8 mouse cellular contexts compared by ENCODE assay signal in the genomic region with DNA sequence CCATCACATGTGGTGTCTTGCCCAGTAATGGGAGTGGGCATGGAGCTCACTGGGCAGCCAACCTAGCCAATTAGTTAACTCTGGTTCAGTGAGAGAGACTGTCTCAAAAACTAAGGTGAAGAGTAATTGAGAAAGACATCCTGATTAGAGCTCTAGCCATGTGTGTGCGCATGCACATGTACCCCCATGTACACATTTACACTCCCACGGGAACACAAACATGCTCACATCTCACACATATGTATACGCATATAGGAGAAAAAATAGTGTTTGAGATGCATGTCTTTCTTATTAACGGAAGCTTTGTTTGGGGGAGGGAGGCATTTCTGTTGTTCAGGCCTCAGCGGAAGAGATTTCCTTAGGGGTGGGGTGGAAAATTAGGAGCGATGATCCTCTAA.
A peak's percentile ranks its signal among the peaks of the same experiment; 100 is the strongest.
DNase-seq lines count a peak whose midpoint lies in the region; ATAC-seq and TF ChIP-seq lines count a peak whose summit lies in the region.

No protein-coding gene starts in this region.

- DNase-seq in gastrocnemius, adult 2 months = no peak
- DNase-seq in gastrocnemius, adult 18-20 months (ENCODE audit: low spot score) = no peak
- DNase-seq in lung, postnatal 0 days (ENCODE audit: low spot score) = no peak
- DNase-seq in lung, postnatal 10 days = no peak
- no peak for DNase-seq in urinary bladder, postnatal 14 days (ENCODE audit: low spot score)
- no peak for DNase-seq in thymus, postnatal 10 days (ENCODE audit: low spot score in 2 of 2)

- 43% methylated on average over 6 of the region's 6 CpGs for WGBS in lung, postnatal 0 days
- 45% methylated on average over 6 of the region's 6 CpGs for WGBS in limb, embryonic 13.5 days
- 50% methylated on average over 6 of the region's 6 CpGs for WGBS in stomach, embryonic 15.5 days

- H3K36me3 ChIP-seq in lung, postnatal 0 days (ENCODE audit: insufficient read depth, low read length) = no peaks in the 10 kb centered on the region
- no peaks in the 10 kb centered on the region for H3K36me3 ChIP-seq in limb, embryonic 13.5 days
- H3K36me3 ChIP-seq in stomach, embryonic 15.5 days = no peaks in the 10 kb centered on the region

- no peak for TF ChIP-seq CTCF in gastrocnemius, adult 2 months (IDR thresholded peaks at IDR 0.05)
- TF ChIP-seq CTCF in lung, postnatal 0 days (IDR thresholded peaks at IDR 0.05) = no peak

- H3K4me2 ChIP-seq in lung, postnatal 0 days (replicated peaks; ENCODE audit: low read depth, low read length) = peak overlapping the region; percentile 52
- peak overlapping the region; percentile 72 for H3K4me2 ChIP-seq in limb, embryonic 13.5 days (replicated peaks)
- peak overlapping the region; percentile 74 for H3K4me2 ChIP-seq in stomach, embryonic 15.5 days

- no peak for TF ChIP-seq EP300 in lung, postnatal 0 days (IDR thresholded peaks at IDR 0.05)

- H3K9ac ChIP-seq in lung, postnatal 0 days (replicated peaks; ENCODE audit: low read depth) = no peak overlapping the region
- peak overlapping the region; percentile 62 for H3K9ac ChIP-seq in limb, embryonic 13.5 days
- no peak overlapping the region for H3K9ac ChIP-seq in stomach, embryonic 15.5 days

- H3K27me3 ChIP-seq in lung, postnatal 0 days (replicated peaks; ENCODE audit: insufficient read depth, low read length) = no peaks in the 10 kb centered on the region
- H3K27me3 ChIP-seq in limb, embryonic 13.5 days = no peaks in the 10 kb centered on the region; the same call in 1 of the 2 replicates
- H3K27me3 ChIP-seq in stomach, embryonic 15.5 days (replicated peaks) = 0 out of 2 replicates have a peak, but pooled peaks cover 3% of the 10 kb centered on the region

- intact Hi-C loops in gastrocnemius, adult 2 months (cut with DNase I) = no loop called here

- no peak overlapping the region; the same call in 1 of the 2 replicates for H3K27ac ChIP-seq in gastrocnemius, adult 2 months
- no peak overlapping the region for H3K27ac ChIP-seq in lung, postnatal 0 days (ENCODE audit: low read length)
- H3K27ac ChIP-seq in limb, embryonic 13.5 days = no peak overlapping the region
- H3K27ac ChIP-seq in stomach, embryonic 15.5 days = no peak overlapping the region

- H3K9me3 ChIP-seq in lung, postnatal 0 days (ENCODE audit: low read length) = no peaks in the 10 kb centered on the region
- H3K9me3 ChIP-seq in limb, embryonic 13.5 days = peaks cover 7% of the 10 kb centered on the region; the same call in 1 of the 2 replicates
- H3K9me3 ChIP-seq in stomach, embryonic 15.5 days = no peaks in the 10 kb centered on the region

- no peaks in the 10 kb centered on the region for H3K4me1 ChIP-seq in lung, postnatal 0 days (ENCODE audit: insufficient read depth, low read depth, low read length)
- H3K4me1 ChIP-seq in limb, embryonic 13.5 days = peaks cover 12% of the 10 kb centered on the region
- peaks cover 8% of the 10 kb centered on the region; the same call in 1 of the 2 replicates for H3K4me1 ChIP-seq in stomach, embryonic 15.5 days

- peak overlapping the region; percentile 56 for H3K4me3 ChIP-seq in gastrocnemius, adult 2 months
- no peak overlapping the region for H3K4me3 ChIP-seq in lung, postnatal 0 days (ENCODE audit: low read depth, low read length)
- peak overlapping the region; percentile 42 for H3K4me3 ChIP-seq in limb, embryonic 13.5 days
- H3K4me3 ChIP-seq in stomach, embryonic 15.5 days (replicated peaks) = peak overlapping the region; percentile 33

- ATAC-seq in lung, postnatal 0 days = no peak
- ATAC-seq in limb, embryonic 13.5 days (ENCODE audit: low FRiP score, low read depth) = no peak
- ATAC-seq in stomach, embryonic 15.5 days (ENCODE audit: insufficient read depth, low FRiP score, low read depth) = no peak
